Mouse (Mus musculus) lung, adult 2 months (tissue): ENCODE data around the gene Ncor2.

ENCODE experiments used
- CTCF ChIP-seq: fragments of 200-500 bp; IDR thresholded peaks from 2 replicates; pipeline ENCODE4 v1.5.1; 2011; ENCODE audit warnings: mild to moderate bottlenecking, low read length, control low read depth; ENCODE audit not compliant: insufficient read depth
- POLR2A ChIP-seq: fragments of 200-500 bp; IDR thresholded peaks from 2 replicates; pipeline ENCODE4 v1.6.1; 2011; ENCODE audit warnings: low read depth, mild to moderate bottlenecking, control low read depth, low read length, borderline replicate concordance; ENCODE audit errors: extremely low read depth

DNA sequence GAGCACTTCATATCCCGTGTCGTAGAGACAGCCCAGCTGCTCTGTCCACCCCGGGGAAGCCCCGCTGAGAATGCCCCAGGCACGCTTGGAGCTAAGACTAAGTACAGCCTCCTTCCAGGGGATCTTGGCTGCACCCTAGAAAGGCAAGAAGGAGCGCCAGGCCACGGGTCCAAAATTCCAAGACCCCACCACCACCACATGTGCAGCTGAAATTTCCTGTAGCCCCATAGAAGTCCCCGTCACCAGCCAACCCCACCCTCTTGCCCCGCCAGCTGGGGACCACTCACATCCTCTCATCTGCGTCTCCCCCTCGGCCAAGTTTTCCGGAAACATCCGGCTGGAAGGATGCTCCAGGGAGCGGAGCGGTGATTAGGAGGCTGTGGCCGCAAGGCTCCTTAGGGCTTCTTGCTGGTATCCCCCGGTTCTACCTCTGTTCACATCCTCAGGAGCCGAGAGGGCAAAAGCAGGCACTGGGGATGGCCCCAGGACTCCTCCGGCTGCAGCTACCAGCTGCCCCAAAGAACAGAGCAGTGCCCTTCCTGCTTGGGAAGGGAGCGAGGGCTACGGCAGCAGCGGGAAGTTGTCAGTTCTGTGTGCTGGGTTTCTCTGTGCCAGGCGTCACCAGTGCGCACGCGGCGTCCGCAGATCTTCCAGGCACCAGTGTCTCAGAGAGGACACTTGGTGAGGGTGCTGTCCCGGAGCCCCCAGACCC is 121.3 kb downstream of the Ncor2 start:
- TF ChIP-seq CTCF, result no peak
- no peak for TF ChIP-seq POLR2A
